Mouse (Mus musculus) cortical plate, adult 2 months (tissue): ENCODE data around the gene Lrrc58. TPM values are rescaled to one million over a fixed set of nuclear protein-coding genes. Genes with fewer than 3 reads are reported as not detected.

Experiments
- H3K27ac ChIP-seq: fragments of 200-500 bp; 2 replicates; pipeline ENCODE4 v1.5.1; 2012; ENCODE audit warnings: low read length, control low read depth, inconsistent platforms; ENCODE audit not compliant: insufficient read depth
- H3K4me1 ChIP-seq: fragments of 200-500 bp; 2 replicates; pipeline ENCODE4 v1.6.1; 2011; ENCODE audit warnings: low read length; ENCODE audit not compliant: control insufficient read depth, insufficient read depth
- H3K4me3 ChIP-seq: fragments of 200-500 bp; 2 replicates; pipeline ENCODE4 v1.5.1; 2011; ENCODE audit warnings: mild to moderate bottlenecking, low read length, control low read depth; ENCODE audit not compliant: insufficient read depth
- CTCF ChIP-seq: fragments of 200-500 bp; IDR thresholded peaks from 2 replicates; pipeline ENCODE4 v1.5.1; 2011; ENCODE audit warnings: mild to moderate bottlenecking, control low read depth, low read length; ENCODE audit not compliant: insufficient read depth; ENCODE audit errors: extremely low read depth
- POLR2A ChIP-seq: fragments of 200-500 bp; IDR thresholded peaks from 2 replicates; pipeline ENCODE4 v1.6.1; 2011; ENCODE audit warnings: mild to moderate bottlenecking, low read length, control low read depth; ENCODE audit not compliant: insufficient read depth; ENCODE audit errors: extremely low read depth
- polyA plus RNA-seq: library from polyadenylated mRNA; depleted of rRNA; stranded (reverse); fragments of >200 nt; gene quantifications from 2 replicates; pipeline ENCODE4 v1.2.3, GENCODE M21; 2012

The Lrrc58 gene
- polyA plus RNA-seq, 1 experiment = 40.7 TPM

DNA sequence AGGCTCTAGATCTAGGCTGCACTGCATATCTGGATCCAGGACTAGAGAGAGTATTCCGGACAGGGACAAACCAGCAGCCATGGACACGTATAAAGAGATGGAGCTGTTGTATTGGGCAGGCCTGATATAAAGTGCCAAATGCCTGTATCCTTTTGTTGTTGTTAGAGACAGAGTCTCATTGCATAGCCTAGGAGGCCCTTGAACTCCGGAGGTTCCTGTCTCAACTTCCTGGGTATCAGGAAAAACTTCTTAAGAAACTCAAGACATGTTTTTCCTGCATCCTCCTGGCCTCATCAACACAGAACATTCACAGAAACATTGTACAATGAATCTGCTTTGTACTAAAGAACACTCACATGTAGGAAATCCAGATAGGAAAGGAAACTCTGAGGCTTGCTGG is 21.1 kb upstream of the Lrrc58 start:
- no peak overlapping the region for H3K27ac ChIP-seq
- H3K4me3 ChIP-seq = no peak overlapping the region
- TF ChIP-seq CTCF (no peak), POLR2A (no peak)
- no peaks in the 10 kb centered on the region for H3K4me1 ChIP-seq

DNA sequence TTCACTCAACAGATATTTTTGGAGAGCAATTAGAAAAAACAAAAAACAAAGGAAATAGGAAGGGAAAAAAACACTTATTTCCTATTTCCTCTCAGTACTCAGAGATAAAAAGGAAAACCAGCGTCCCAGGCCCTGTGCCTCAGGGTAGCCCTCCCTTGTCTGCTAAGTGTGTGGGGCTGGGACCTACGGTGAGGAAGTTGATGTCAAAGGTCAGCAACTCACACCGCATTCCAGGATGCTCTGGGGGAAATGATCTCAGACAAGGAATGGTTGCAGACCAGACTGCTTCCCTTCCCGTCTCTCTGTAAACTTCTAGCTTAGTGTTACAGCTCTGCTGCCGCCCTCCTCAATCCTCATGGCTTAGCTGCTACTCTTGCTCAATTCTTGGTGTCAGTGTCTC is 16.8 kb upstream of the Lrrc58 start:
- Histone ChIP-seq H3K27ac (no peak overlapping the region), H3K4me1 (no peaks in the 10 kb centered on the region), H3K4me3 (no peak overlapping the region)
- no peak for TF ChIP-seq POLR2A
- TF ChIP-seq CTCF = no peak

DNA sequence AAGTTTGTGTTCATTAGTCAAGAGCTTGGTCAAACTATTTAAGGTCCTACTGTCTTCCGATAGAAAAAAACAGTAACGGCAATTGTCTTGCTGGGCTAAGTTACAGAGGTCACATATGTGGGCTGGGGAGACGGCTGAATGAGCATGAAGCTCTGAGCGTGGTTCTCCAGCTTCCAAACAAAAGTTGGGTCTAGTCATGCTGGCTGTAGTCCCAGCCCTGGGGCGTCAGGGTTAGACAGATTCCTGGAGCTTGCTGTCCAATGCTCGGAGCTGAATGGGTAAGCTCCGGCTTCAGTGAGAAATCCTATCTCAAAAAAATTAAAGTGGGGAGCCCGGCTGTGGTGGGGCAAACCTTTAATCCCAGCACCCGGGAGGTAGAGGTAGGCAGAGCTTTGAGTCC is 14.9 kb upstream of the Lrrc58 start:
- TF ChIP-seq CTCF (no peak), POLR2A (no peak)
- Histone ChIP-seq H3K27ac (no peak overlapping the region), H3K4me1 (no peaks in the 10 kb centered on the region), H3K4me3 (no peak overlapping the region)

DNA sequence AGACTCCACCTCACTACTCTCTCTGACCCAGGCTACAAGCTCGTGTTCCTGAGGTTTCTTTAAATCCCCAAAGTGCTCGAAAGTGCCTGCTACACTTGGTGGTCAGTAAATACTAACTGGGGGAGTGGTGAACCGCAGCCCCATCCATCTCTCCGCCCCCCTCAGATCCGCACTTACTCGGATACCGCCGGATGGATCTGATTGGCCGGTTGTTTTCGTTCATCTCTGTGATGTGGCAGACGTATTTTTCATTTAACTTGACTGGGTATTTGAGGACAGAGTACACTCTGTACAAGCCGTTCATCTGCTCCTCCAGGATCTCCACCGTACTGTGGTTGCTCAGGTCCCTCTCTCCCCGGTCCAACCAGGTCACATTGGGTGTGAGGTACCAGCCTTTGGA is 14.1 kb upstream of the Lrrc58 start:
- Histone ChIP-seq H3K4me1 (no peaks in the 10 kb centered on the region), H3K4me3 (no peak overlapping the region), H3K27ac (no peak overlapping the region)
- TF ChIP-seq POLR2A (no peak), CTCF (no peak)

DNA sequence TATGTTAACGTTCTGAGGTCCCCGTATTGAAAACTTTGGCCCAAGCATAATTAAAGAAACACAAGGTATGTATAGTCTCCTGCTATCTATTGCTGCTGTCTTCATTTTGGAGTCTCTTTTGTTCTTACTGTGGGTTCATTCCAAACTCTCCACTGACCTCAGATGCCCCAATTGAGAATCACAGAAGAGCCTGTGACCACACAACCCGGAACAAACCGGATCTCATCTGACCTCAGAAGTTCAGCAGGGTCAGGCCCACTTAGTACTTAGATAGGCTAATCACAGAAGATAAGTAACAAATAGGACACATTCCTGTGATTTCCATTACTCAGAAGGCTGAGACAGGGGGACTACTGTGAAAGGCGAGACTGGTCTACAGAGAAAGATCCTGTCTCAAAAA is 13.6 kb upstream of the Lrrc58 start:
- Histone ChIP-seq H3K4me3 (no peak overlapping the region), H3K27ac (no peak overlapping the region), H3K4me1 (no peaks in the 10 kb centered on the region)
- TF ChIP-seq CTCF (no peak), POLR2A (no peak)

DNA sequence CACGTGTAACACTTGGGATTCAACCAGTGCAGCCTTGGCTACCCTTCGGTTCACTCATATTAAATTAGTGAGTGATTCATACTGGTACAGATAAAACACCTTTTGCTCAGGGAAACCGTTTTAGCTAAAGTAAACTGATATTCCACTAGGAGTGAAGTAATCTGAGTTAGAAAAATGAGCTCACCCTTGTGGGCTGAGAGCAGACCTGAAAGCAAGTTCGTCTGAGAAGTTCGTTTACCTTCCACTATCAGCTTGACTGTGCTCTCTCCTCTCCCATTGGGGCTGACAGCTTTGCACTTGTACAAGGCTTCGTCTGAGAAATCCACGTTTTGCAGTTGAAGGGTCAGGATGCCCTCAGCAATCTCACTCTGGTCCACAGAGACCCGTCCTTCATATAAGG is 12.6 kb upstream of the Lrrc58 start:
- Histone ChIP-seq H3K4me3 (no peak overlapping the region), H3K27ac (no peak overlapping the region), H3K4me1 (no peaks in the 10 kb centered on the region)
- TF ChIP-seq POLR2A = no peak
- no peak for TF ChIP-seq CTCF

DNA sequence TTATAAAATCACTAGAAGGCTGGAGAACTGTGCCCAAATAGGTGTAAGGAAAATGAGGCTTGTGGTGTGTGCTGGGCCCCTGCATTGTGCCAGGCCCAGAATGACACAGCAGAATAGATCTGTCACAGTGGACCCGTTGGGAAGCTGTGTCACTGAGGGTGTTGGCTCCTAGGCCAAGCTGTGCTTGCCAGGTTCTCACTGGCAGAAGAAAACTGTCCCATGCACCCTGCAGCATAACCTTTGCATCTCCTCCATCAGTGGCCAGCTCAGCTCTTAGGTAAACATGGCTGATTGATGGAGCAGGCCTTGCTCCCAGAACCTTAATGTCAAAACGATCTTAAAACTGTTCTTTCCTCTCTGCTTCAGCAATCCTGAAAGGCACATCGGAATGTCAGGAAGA is 11.9 kb upstream of the Lrrc58 start:
- H3K27ac ChIP-seq = no peak overlapping the region
- no peak overlapping the region for H3K4me3 ChIP-seq
- TF ChIP-seq CTCF = no peak
- no peak for TF ChIP-seq POLR2A
- no peaks in the 10 kb centered on the region for H3K4me1 ChIP-seq

DNA sequence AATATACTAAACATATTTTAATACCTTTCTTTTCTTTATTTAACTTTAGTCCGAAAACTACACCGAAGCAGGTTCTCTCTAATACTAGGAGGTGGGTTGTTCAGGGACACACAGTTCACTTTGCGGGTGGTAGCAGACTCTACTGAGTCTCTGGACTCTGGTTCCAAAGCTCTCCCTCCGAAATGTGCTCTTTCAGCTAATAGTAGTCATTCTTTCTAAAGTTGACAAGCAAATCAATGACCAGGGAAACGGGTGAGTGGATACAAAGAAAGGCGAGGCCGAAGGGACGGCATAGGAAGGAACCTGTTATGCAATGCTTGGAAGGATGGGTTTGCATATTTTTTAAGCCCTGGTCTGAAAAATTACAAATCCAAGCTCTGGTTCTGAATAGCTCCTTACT is 10.7 kb upstream of the Lrrc58 start:
- TF ChIP-seq POLR2A (no peak), CTCF (no peak)
- Histone ChIP-seq H3K27ac (no peak overlapping the region), H3K4me1 (no peaks in the 10 kb centered on the region), H3K4me3 (no peak overlapping the region)

DNA sequence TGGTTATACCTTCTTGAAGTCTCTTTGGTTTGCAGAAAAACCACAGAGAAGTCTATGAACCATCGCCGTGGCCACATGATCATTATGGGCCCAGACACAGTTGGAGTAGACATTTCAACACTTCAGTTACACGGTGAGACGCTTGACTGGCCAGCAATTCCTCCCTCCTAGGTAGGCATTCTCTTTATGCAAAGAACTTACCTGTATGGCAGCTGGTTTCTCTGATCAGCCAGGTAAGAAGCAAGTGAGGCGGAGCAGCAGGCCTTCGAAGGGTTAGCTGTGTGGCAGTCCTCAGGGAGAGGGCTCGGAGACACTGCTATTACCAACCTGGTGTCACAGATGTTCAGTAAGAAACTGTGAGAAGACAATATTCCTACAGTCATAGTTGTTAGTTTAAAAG is 8.0 kb upstream of the Lrrc58 start:
- Histone ChIP-seq H3K4me3 (no peak overlapping the region), H3K27ac (no peak overlapping the region), H3K4me1 (no peaks in the 10 kb centered on the region)
- TF ChIP-seq CTCF (no peak), POLR2A (no peak)

DNA sequence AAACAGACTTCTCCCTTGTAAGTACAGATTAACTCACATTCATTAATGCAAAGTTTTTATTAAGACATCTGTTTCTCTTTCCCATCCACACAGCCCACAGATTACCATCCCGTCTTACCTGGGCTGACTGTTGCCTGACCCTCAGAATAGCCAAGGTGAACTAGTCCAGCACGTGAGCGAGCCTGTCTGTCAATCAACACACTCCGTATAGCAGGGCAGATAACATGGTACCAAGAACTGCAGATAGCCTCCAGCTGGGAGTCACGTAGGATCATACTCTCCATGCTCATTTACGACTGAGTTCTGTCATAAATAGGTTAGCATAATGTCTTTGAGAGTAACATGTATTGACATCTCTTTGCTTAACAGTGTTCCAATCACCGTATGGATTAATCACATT is 7.2 kb upstream of the Lrrc58 start, which contains the start of gene Gm36028:
Gene Gm36028, minus strand, starts transcription at position 118 of the 400 bp plus-strand sequence.
- Histone ChIP-seq H3K27ac (no peak within 1 kb of the TSS), H3K4me3 (no peak within 1 kb of the TSS), H3K4me1 (no peaks in the 10 kb centered on the region)
- TF ChIP-seq POLR2A (no peak), CTCF (no peak)

DNA sequence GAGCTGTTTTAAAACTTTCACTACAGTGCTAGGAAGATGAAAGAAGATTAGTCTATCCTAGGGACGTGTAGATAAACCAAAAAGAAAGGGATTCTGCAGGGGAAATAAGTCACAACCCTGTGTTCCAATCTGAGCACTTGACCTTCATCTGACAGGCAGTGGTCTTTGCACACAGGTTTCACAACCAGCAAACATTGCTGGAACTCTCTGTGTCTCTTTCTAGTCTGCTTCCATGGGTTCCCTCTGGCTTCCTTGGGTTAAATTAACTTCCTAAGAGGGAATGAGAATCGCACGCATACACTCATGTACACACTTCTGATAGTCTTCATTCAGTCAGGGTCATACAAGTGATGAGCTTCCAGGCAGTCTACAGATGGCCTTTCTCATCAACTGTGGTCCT is 4.3 kb upstream of the Lrrc58 start:
- Histone ChIP-seq H3K4me3 (no peak overlapping the region), H3K27ac (no peak overlapping the region), H3K4me1 (peaks cover 4% of the 10 kb centered on the region; the same call in 1 of the 2 replicates)
- no peak for TF ChIP-seq CTCF
- no peak for TF ChIP-seq POLR2A
